Mouse (Mus musculus): ENCODE data around the gene Anapc1. TPM values are rescaled to one million over a fixed set of nuclear protein-coding genes. Genes with fewer than 3 reads are reported as not detected.
"Not testable (repeated sequence)": the region's sequence is repeated elsewhere in the genome, so short reads cannot be mapped to it uniquely, and the experiment has no call there.

Anapc1 gene
- total RNA-seq, 2 experiments from 2014 or later = 110 to 154 TPM

- peak; percentile 97 for ATAC-seq (replicated peaks; ENCODE audit: low FRiP score, low TSS enrichment, poor library complexity, severe bottlenecking)
Measured at GRCm38 (mm10) chr2:128698140-128698692, 11.0 kb upstream of the Anapc1 start.

GRCm38 (mm10) chr2:128697566-128697965 lies 10.4 kb upstream of the Anapc1 start:
- no peak for ATAC-seq (replicated peaks; ENCODE audit: low FRiP score, low TSS enrichment, poor library complexity, severe bottlenecking)

DNA sequence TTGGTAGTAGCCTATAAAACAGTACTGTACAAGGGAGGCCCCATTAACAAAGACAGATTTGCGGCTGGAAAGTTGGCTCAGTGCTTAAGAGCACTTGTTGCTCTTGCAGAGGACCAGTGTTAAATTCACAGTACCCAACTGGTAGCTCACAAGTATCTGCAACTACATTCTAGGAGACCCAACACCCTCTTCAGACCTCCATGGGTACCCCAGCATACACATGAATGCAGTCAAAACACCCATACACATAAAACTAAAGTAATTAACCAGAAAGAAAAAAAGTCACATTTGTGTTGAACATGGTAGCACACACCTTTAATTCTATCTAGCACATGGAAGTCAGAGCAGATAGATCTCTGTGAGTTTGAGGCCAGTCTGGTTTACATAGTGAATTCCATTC lies 9.9 kb upstream of the Anapc1 start:
- ATAC-seq (replicated peaks; ENCODE audit: low FRiP score, low TSS enrichment, poor library complexity, severe bottlenecking) = no peak

DNA sequence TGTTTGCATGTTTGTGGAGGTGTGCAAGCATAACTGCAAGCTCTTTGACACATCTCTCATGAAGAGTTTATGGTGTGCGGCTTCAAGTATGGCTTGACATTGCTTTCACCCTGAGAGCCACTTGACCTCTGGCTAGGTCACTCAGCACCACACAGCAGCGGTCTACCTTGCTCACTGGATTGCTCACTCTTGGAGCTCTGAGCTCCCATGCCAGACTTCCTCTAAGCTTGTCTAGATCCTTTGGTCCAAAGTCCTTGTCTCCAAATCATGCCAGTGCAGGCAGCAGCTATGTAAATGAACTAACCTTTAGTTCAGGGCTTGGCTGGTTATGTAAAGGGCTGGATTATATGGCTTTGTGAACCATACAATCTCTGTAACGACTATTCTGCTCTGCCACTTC lies 9.2 kb upstream of the Anapc1 start:
- no peak for ATAC-seq (replicated peaks; ENCODE audit: low FRiP score, low TSS enrichment, poor library complexity, severe bottlenecking)

- no peak for ATAC-seq (replicated peaks; ENCODE audit: low FRiP score, low TSS enrichment, poor library complexity, severe bottlenecking)
Measured at GRCm38 (mm10) chr2:128694548-128694947, 7.4 kb upstream of the Anapc1 start.

- ATAC-seq (replicated peaks; ENCODE audit: low FRiP score, low TSS enrichment, poor library complexity, severe bottlenecking) = not testable (repeated sequence)
Measured at GRCm38 (mm10) chr2:128693828-128694227, 6.6 kb upstream of the Anapc1 start.

DNA sequence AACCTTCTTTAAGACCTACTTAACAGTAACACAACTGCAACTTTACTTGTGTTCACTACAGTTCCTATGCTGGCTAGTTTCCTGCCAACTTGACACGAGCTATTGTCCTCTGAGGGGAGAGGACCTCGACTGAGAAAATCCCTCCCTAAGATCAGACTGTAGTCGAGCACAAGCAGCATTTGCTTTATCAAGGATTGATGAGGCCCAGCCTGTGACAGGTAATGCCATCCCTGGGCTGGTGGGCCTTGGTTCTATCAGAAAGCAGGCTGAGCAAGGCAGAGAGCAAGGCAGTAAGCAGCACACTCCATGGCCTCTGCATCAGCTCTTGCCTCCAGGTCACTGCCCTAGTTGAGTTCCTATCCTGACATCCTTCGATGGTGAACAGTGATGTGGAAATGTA lies 6.0 kb upstream of the Anapc1 start:
- ATAC-seq (replicated peaks; ENCODE audit: low FRiP score, low TSS enrichment, poor library complexity, severe bottlenecking) = no peak

- ATAC-seq (replicated peaks; ENCODE audit: low FRiP score, low TSS enrichment, poor library complexity, severe bottlenecking) = no peak
Measured at GRCm38 (mm10) chr2:128692771-128693170, 5.6 kb upstream of the Anapc1 start.

DNA sequence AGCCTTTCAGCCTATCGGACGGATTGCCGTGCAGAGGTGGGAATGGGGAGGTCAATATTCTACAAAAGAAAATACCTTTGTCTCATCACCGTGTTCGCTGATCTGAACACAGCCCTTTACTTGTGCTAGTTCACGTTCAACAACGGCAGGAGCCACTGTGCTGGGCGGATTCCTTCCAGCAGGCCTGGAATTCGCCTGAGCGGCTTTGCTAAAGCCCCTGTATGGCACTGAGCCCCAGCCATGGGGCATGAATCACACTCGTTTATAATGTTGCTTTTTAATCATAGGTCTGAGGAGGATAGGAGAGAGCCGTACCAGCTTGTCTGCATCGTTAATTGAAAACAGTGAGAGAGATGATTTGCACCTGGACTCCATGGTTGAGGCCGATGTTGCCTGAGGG lies 5.1 kb upstream of the Anapc1 start:
- no peak for ATAC-seq (replicated peaks; ENCODE audit: low FRiP score, low TSS enrichment, poor library complexity, severe bottlenecking)

DNA sequence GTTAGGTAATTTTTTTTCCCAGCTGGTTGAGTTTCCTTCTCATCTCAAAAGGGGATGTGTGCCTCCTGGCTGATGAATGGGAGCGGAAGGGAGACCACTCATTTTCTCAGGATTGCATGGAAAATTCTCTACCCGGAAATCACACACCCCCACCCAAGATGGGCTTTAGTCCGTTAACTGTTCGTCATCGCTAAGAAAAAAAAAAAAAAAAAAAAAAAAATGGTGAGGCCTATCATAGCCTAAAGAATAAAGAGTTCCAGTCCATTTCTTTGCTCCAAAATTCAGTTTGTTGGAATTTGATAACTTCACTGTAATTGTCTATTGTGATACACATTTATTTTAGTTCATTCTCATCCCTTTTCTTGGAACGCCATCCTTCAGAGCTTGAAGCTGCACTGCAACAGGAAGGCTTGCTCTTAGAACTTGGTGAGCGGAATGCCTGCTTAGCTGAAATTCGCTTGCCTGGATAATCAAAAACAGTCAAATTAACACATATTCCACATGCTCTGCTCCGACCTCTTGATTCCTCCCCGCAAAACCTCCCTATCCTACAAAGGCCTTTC lies 448 bp upstream of the Anapc1 start:
- 0 out of 2 replicates have a peak, but pooled peaks have one; percentile 6 for ATAC-seq (replicated peaks; ENCODE audit: low FRiP score, low TSS enrichment, poor library complexity, severe bottlenecking)

DNA sequence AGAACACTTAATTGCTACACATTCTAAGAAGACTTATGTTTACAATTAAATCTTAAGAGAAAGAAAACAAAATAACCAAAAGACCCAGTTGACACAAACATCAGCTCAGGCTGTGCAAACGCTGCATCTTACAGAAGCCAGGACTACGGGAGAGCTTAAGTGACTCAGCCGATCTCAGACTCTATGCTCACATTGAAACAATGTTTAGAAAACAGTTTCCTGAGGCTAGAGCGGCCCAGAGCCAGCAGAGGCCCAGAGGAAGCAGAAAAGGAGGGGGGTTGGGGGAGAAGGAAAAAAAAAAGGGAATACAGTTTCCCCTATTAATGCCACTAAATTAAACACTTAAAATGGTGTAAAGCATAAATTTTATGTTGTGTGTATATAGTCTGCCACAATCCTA lies 6.5 kb downstream of the Anapc1 start:
- no peak for ATAC-seq (replicated peaks; ENCODE audit: low FRiP score, low TSS enrichment, poor library complexity, severe bottlenecking)

- no peak for ATAC-seq (replicated peaks; ENCODE audit: low FRiP score, low TSS enrichment, poor library complexity, severe bottlenecking)
Measured at GRCm38 (mm10) chr2:128620578-128620977, 66.6 kb downstream of the Anapc1 start.

GRCm38 (mm10) chr2:128615366-128615765 lies 71.8 kb downstream of the Anapc1 start:
- ATAC-seq (replicated peaks; ENCODE audit: low FRiP score, low TSS enrichment, poor library complexity, severe bottlenecking) = no peak

- no peak for ATAC-seq (replicated peaks; ENCODE audit: low FRiP score, low TSS enrichment, poor library complexity, severe bottlenecking)
Measured at GRCm38 (mm10) chr2:128613365-128613764, 73.8 kb downstream of the Anapc1 start.

GRCm38 (mm10) chr2:128612275-128612674 lies 74.9 kb downstream of the Anapc1 start:
- ATAC-seq (replicated peaks; ENCODE audit: low FRiP score, low TSS enrichment, poor library complexity, severe bottlenecking) = no peak

DNA sequence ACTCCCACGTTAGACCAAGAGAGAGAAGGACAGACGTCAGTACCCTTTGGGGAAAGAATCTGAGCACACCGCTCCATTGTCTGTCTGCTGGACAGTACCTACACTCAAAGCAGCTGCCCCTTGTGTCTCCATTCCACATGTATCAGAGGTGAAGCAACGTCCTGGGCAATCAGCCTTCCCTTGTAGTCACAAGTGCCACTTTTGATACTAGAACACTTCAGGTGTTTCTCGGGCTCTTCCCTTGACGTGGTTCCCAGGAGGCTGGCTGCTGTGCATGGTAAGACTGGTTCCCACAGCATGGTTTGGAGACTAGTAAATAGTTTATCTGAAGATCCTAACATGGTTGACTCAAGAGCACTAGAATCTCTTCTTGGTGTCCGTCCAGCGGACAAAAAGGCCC lies 76.0 kb downstream of the Anapc1 start:
- no peak for ATAC-seq (replicated peaks; ENCODE audit: low FRiP score, low TSS enrichment, poor library complexity, severe bottlenecking)

DNA sequence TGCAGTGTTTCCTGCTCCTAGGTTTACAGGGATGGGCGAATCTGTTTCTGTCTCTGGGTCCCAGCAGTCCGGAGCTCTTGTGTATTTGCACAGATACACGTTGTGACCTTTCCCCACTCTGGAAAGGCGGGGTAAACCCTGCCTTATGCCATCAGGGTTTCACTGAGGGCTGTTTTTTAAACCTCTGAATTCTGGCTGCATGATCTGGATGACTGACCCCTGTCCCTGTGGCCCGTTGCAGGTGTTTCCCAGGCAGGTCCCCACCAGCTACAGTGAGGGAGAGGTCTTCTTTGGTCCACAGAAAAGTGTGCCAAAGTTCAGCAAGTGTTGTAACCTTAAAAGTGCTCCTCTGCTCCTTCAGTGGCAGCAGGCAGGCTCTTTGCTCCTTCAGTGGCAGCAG lies 77.9 kb downstream of the Anapc1 start:
- ATAC-seq (replicated peaks; ENCODE audit: low FRiP score, low TSS enrichment, poor library complexity, severe bottlenecking) = no peak

DNA sequence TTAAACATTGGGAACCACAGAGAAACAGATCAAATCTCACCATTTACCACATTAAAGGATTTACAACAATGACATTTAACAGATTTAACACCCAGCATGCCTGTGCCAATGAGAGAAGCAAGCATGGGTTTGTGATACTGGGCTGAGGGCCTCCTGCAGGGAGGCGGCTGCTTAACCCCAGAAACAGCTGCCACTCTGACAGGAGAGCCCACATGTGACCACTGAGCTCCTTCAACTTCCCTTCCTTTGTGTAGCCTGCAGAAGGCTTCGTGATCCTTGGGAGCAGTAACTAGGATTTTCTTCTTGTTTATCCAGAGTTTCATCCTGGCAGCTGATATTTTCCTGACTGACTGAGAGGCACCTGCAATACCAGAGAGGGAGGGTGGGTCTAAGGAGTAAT lies 85.7 kb downstream of the Anapc1 start:
- ATAC-seq (replicated peaks; ENCODE audit: low FRiP score, low TSS enrichment, poor library complexity, severe bottlenecking) = no peak

GRCm38 (mm10) chr2:128592301-128592700 lies 94.9 kb downstream of the Anapc1 start:
- ATAC-seq (replicated peaks; ENCODE audit: low FRiP score, low TSS enrichment, poor library complexity, severe bottlenecking) = no peak

GRCm38 (mm10) chr2:128590909-128591308 lies 96.3 kb downstream of the Anapc1 start, which contains the start of gene Spdye4c:
TSS of gene Spdye4c (plus strand) at chr2:128591209.
- ATAC-seq (replicated peaks; ENCODE audit: low FRiP score, low TSS enrichment, poor library complexity, severe bottlenecking) = no peak

DNA sequence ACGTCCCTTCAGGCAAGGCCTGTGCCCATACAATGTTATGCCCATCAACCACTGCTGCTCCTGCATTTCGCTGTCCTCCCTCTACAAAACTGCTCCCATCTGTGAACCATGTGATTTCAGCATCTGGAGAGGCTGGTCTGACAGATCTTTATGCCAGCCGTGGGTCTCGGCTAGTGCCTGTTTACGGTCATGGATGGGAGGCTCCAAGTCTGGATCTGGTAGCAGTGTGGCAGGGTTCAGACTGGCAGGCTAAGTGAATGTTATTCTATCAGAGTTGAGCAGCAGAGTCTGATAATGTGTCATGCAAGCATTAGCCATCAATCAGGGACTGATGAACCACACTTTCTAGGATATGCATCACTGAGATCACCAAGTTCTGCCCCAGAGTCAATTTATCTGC lies 104.3 kb downstream of the Anapc1 start:
- ATAC-seq (replicated peaks; ENCODE audit: low FRiP score, low TSS enrichment, poor library complexity, severe bottlenecking) = no peak

Measured in megakaryocyte-erythroid progenitor cell, adult 5-6 weeks (primary cell).